Mouse (Mus musculus) lung, postnatal 0 days (tissue): ENCODE measurements around the gene Kndc1.

ENCODE experiments used
- CTCF ChIP-seq: IDR thresholded peaks from 2 replicates; pipeline ENCODE4 v1.5.1; 2016; ENCODE audit warnings: antibody characterized with exemption, mild to moderate bottlenecking
- EP300 ChIP-seq: IDR thresholded peaks from 2 replicates; pipeline ENCODE4 v1.6.1; 2016; ENCODE audit warnings: antibody characterized with exemption, mild to moderate bottlenecking, control low read depth

GRCm38 (mm10) chr7:139896796-139897195, 2.3 kb downstream of the Kndc1 start:
- TF ChIP-seq CTCF (no peak), EP300 (no peak)
